Mouse (Mus musculus) fat pad, adult 2 months (tissue): ENCODE results near the gene Psg22.
"Not testable (repeated sequence)": the region's sequence is repeated elsewhere in the genome, so short reads cannot be mapped to it uniquely, and the experiment has no call there.

Experiments
- DNase-seq: peaks from one replicate; pipeline ENCODE4 v3.0.0-alpha.2; 2011; ENCODE audit warnings: low read depth, low spot score; ENCODE audit errors: extremely low read depth

Psg22 gene

GRCm38 (mm10) chr7:18717790-18718189, at the start of gene Psg22:
TSS of gene Psg22 (plus strand) at chr7:18718090.
- DNase-seq, result no peak

DNA sequence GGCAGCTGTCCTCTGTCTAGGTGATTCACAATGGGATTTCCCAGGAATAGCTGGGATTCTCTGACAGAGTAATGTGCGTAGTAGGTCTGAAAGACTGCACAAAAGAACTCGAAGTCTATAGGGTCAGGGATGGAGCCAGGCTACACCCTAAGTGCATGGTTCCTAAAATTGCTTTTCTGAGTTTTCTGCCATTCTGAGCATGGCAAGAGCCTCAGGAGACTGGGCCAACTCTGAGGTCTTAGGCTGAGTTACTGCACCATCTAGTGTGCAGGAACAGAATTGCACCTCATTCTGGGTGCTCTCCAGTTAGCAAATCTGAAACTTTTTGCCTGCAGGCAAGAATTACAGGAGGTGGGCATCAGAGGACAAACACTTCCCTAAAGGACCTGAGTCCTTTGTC, 38.1 kb upstream of the Psg22 start:
- no peak for DNase-seq

DNA sequence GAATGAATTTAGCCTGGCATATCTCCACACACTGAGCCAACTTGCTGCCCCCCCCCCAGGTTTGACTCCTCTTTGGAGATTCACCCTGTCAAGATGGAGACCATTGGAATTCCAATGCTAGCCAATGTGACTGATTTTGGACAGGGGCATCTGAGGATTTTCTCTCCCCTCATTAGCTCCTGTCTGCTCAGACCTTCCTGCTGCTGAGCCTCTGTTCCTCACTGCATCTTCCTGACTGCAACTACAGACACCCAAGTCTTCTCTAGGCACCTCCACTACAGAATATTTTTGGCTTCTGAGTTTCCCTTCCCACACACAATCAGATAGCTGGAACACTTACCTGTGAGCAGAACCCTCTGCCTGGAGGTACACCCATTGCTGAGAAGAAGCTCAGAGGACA, 32.3 kb upstream of the Psg22 start:
- DNase-seq, result no peak

GRCm38 (mm10) chr7:18686085-18686484, 31.8 kb upstream of the Psg22 start, which contains the start of gene Psg20:
TSS of gene Psg20 (minus strand) at chr7:18686185.
- DNase-seq, result no peak

- DNase-seq, result not testable (repeated sequence)
Observed at GRCm38 (mm10) chr7:18710331-18710730, 7.6 kb upstream of the Psg22 start.

- DNase-seq, result no peak
Observed at GRCm38 (mm10) chr7:18710846-18711245, 7.0 kb upstream of the Psg22 start.

DNA sequence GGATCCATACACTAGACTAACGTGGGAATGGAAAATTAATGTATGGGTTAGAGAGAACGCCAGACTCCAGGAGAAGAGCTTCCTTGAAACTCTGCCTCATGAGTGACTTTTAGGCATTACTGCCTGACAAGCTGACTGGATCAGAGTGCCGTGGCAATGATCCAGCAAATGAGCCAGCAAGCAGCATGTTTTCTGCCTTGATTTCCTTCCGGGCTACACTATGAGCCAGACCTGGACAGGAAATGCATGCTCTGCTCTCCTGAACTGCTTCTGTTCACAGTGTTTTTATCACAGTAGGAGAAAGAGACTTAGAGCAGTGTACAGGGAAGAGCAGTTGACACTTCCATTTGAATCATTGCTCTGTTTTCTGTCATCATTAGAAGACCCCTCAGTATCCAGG, 2.3 kb upstream of the Psg22 start:
- DNase-seq, result no peak

GRCm38 (mm10) chr7:18724001-18724400, 6.1 kb downstream of the Psg22 start:
- DNase-seq, result no peak

GRCm38 (mm10) chr7:18725931-18726330, 8.0 kb downstream of the Psg22 start:
- DNase-seq, result not testable (repeated sequence)

GRCm38 (mm10) chr7:18728391-18728790, 10.5 kb downstream of the Psg22 start:
- DNase-seq, result no peak

- no peak for DNase-seq
Observed at GRCm38 (mm10) chr7:18733111-18733510, 15.2 kb downstream of the Psg22 start.

- no peak for DNase-seq
Observed at GRCm38 (mm10) chr7:18734451-18734850, 16.6 kb downstream of the Psg22 start.

- DNase-seq, result no peak
Observed at GRCm38 (mm10) chr7:18746189-18746860, 28.4 kb downstream of the Psg22 start.

- DNase-seq, result not testable (repeated sequence)
Observed at GRCm38 (mm10) chr7:18747420-18747819, 29.5 kb downstream of the Psg22 start.

GRCm38 (mm10) chr7:18748994-18749895, 31.4 kb downstream of the Psg22 start:
- no peak for DNase-seq

DNA sequence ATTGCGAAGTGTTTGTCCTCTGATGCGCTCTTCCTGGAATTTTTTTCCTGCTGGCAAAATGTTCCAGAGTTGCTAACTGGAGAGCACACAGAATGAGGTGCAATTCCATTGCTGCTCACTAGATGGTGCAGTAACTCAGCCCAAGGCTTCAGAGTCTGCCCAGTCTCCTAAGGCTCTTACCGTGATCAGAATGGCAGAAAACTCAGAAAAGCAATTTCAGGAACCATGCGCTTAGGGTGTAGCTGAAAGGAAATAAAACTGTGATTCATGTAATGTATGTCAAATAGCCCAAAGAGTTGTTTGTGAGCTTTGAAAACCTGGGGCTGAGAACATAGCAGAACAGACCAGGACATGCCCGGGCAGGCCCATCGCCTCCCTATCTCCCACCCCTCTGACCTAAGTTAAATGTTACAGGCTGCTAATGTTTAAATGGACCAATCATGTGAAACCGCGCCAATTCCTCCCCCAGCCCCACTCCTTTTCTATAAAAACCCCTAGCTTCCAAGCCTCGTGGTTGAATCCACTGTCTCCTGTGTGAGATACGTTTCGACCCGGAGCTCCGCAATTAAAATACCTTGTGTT, 32.1 kb downstream of the Psg22 start:
- DNase-seq, result not testable (repeated sequence)

DNA sequence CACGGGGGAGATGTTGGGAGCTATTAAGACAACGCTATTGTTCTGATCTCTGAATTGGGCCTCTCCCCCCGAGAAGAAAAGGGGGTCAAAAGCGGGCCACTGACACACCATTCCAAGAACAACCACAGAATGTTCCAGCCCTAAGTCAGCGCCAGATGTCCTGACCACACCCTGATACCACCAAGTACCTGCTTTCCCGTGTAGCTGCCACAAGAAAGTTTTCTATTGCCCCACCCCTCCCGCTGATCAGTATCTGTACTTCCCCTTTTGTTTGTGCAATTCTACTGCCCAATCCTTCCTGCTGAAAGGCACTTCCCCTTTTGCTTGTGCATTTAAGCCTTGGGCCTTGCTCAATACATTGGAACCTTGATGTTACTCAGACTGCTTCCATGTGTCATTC, 42.3 kb downstream of the Psg22 start:
- DNase-seq, result not testable (repeated sequence)

DNA sequence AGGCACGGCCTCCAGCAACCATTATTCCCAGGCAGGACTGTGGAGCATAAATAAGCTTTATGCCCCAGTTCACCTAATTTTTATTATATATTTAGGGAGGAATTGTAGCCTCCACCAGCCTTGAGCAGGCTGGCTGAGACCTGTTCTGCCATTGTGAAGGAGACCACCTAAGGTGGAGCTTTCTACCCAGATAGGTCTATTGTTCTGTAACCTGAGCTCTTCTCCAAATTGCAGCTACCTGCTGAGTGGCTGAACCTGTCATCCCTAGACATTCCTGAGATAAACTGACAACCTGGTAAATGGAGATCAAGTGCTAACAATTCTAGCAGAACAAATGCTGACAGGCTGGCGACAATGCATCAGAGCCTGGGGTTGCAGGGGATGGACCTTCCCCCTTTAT, 45.0 kb downstream of the Psg22 start:
- DNase-seq, result not testable (repeated sequence)
